Mouse (Mus musculus) liver, embryonic 12.5 days (tissue): ENCODE data around the gene Smap2. TPM values are rescaled to one million over a fixed set of nuclear protein-coding genes. Genes with fewer than 3 reads are reported as not detected.

Experiments used
- ATAC-seq: fragments of 200-750 bp; cut with Nextera tagmentation; 2 replicates; pipeline ENCODE4 v1.8.0; 2017; ENCODE audit warnings: moderate number of reproducible peaks, mild to moderate bottlenecking, moderate library complexity
- H3K27ac ChIP-seq: fragments of 300-500 bp; sonication (generic); 2 replicates; pipeline ENCODE4 v1.5.1; 2016; ENCODE audit warnings: mild to moderate bottlenecking
- H3K27me3 ChIP-seq: fragments of 300-500 bp; sonication (generic); replicated peaks from 2 replicates; pipeline ENCODE4 v1.6.1; 2016; ENCODE audit warnings: mild to moderate bottlenecking, moderate library complexity
- H3K36me3 ChIP-seq: fragments of 300-500 bp; sonication (generic); 2 replicates; pipeline ENCODE4 v1.6.1; 2016; ENCODE audit warnings: mild to moderate bottlenecking, moderate library complexity
- H3K4me1 ChIP-seq: fragments of 300-500 bp; sonication (generic); 2 replicates; pipeline ENCODE4 v1.6.1; 2016
- H3K4me2 ChIP-seq: fragments of 300-500 bp; sonication (generic); 2 replicates; pipeline ENCODE4 v1.6.1; 2016; ENCODE audit warnings: mild to moderate bottlenecking, moderate library complexity
- H3K4me3 ChIP-seq: fragments of 300-500 bp; sonication (generic); 2 replicates; pipeline ENCODE4 v1.5.1; 2016; ENCODE audit warnings: mild to moderate bottlenecking, moderate library complexity
- H3K9ac ChIP-seq: fragments of 300-500 bp; sonication (generic); 2 replicates; pipeline ENCODE4 v1.6.1; 2016; ENCODE audit warnings: mild to moderate bottlenecking, moderate library complexity
- H3K9me3 ChIP-seq: fragments of 300-500 bp; sonication (generic); replicated peaks from 2 replicates; pipeline ENCODE4 v1.6.1; 2016; ENCODE audit warnings: mild to moderate bottlenecking, moderate library complexity
- WGBS: fragments of 180-500 bp; shearing (Covaris S2); methylation state at CpG from one replicate; pipeline ENCODE4 v1.1.7; 2016; ENCODE audit not compliant: insufficient replicate concordance; 5-methylcytosine and 5-hydroxymethylcytosine counted together
- polyA plus RNA-seq: library from polyadenylated mRNA; unstranded; fragments of >200 nt; fragmentation: Nextera tagmentation; extraction: Ambion mirVana; gene quantifications from 2 replicates; pipeline ENCODE4 v1.2.1, GENCODE M21; 2016

Smap2 gene
- polyA plus RNA-seq, 1 experiment from 2014 or later: 46.9 TPM

DNA sequence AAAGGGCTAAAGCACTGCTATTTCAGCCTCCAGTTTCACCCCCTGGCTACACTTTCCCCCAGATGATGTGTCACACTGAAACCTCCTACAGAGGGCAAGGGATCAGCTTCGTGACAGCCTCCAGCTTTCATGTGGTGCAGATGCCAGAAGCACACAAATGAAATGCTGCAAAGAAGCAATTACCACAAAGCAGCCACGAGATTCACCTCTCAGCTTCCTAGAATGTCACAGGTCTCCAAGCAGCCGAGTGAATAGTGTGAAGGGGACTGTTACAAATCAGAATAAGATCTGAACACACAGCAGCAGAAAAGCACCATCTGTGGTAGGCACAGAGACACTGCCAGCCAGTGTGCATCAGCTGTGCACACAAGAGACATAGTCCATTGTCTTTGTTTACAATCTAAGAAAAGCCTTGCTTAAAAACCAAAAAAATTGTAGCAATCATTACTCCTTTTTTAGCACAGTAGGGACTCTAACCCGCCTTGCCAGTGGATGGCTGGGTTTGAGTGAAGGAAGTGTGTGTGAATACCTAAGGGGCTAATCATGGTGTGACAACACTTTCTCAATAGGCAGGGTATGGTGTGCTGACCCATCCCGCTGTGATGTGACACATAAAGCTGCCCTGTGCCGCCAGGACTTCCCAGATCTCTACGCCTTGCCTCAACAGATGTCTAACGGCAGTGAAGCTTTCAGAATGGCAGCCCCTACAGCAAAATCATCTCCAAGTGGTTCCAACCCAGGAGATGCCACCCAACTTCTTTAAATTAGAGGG, 14.5 kb downstream of the Smap2 start:
- Histone ChIP-seq H3K9ac (no peak overlapping the region), H3K4me3 (no peak overlapping the region), H3K9me3 (no peaks in the 10 kb centered on the region), H3K27me3 (no peaks in the 10 kb centered on the region), H3K4me1 (peaks cover 90% of the 10 kb centered on the region), H3K27ac (no peak overlapping the region), H3K36me3 (0 out of 2 replicates have a peak, but pooled peaks cover 5% of the 10 kb centered on the region), H3K4me2 (no peak overlapping the region)
- no peak for ATAC-seq
- 32% methylated on average over 8 of the region's 8 CpGs for WGBS

DNA sequence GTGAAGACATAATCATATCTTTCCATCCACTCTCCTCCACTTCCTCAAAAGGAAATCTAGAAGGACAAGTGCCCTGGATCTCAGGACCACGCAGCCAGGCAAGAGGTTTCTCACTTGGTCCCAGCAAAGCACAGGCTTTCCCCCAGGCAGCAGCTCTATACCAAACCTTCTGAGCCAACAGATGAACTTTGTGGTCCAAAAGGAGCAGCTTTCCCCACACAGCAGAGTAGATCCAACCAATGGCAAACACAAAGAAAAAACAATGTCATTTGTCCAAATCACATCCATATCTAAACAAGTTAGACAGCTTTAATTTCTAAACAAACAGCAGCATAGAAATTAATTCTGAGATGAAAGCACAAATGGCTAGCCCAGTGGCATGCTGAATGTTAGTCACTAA, 15.4 kb downstream of the Smap2 start:
- H3K27ac ChIP-seq: no peak overlapping the region
- peaks cover 90% of the 10 kb centered on the region for H3K4me1 ChIP-seq
- H3K9me3 ChIP-seq: no peaks in the 10 kb centered on the region
- H3K36me3 ChIP-seq: 0 out of 2 replicates have a peak, but pooled peaks cover 5% of the 10 kb centered on the region
- 13% methylated on average over 1 of the region's 1 CpGs for WGBS
- no peak overlapping the region for H3K4me2 ChIP-seq
- no peak for ATAC-seq
- no peak overlapping the region for H3K9ac ChIP-seq
- no peak overlapping the region for H3K4me3 ChIP-seq
- H3K27me3 ChIP-seq: no peaks in the 10 kb centered on the region

DNA sequence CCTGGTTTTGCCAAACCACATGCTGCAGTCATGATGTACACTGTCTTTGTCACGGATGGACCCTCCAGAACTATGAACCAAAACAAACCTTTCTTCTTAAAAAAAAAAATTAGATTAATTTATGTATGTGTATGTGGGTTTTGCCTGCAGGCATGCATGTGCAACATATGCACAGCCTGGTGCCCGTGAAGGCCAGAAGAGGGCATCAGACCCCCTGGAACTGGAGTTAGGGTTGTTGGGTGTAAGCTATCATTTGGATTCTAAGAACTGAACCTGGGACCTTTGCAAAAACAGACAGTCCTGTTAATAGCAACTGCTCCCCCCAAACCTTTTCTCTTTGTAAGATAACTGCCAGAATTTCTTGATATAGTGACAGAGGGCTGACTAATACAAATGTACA, 16.0 kb downstream of the Smap2 start:
- Histone ChIP-seq H3K4me3 (no peak overlapping the region), H3K4me1 (peaks cover 90% of the 10 kb centered on the region), H3K36me3 (0 out of 2 replicates have a peak, but pooled peaks cover 5% of the 10 kb centered on the region), H3K9ac (no peak overlapping the region), H3K27ac (no peak overlapping the region), H3K9me3 (no peaks in the 10 kb centered on the region), H3K4me2 (no peak overlapping the region), H3K27me3 (no peaks in the 10 kb centered on the region)
- ATAC-seq: no peak
- WGBS: 72% methylated on average over 2 of the region's 2 CpGs

DNA sequence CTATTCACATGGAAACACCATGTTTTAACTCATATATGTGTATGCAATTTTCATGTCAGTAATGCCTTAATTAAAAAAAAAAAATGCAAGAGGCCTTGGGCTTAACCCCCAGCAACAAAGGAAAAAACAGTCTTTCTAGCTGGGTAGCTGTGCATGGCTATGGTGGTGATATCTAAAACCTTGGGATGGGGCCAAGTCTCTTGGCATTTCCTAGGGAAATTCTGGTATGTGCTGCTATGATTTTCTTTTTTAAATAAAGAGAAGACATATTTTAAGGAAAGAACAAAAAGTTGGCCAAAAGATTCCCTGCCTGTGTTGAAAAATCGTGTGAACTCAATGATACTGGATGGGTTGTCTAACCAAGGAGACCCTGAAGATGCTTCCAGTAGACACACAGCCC, 21.1 kb downstream of the Smap2 start:
- ATAC-seq: no peak
- H3K4me3 ChIP-seq: no peak overlapping the region
- no peak overlapping the region for H3K27ac ChIP-seq
- 60% methylated on average over 1 of the region's 1 CpGs for WGBS
- H3K4me2 ChIP-seq: no peak overlapping the region
- H3K4me1 ChIP-seq: peaks cover 57% of the 10 kb centered on the region
- no peaks in the 10 kb centered on the region for H3K27me3 ChIP-seq
- no peaks in the 10 kb centered on the region for H3K9me3 ChIP-seq
- no peak overlapping the region for H3K9ac ChIP-seq
- peaks cover 5% of the 10 kb centered on the region; the same call in 1 of the 2 replicates for H3K36me3 ChIP-seq

DNA sequence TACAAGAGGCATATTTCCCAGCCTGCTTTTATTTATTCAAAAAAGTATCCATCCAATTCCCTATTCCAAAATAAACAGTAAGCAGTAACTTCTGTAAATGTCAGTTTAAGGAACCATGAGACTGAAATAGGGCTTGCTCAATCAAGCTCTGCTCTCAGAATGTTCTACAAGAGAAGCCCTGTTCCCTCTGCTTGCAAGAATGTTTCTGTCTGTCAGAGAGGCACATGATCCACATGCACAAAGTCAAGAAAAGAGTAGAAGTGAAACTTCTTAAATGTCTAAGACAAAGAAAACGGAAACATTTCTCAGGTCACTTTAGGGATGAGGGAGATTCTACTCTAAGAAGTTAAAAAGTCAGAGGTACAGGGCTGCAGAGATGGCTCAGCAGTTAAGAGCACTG, 24.0 kb downstream of the Smap2 start:
- peaks cover 28% of the 10 kb centered on the region for H3K36me3 ChIP-seq
- peaks cover 37% of the 10 kb centered on the region for H3K4me1 ChIP-seq
- no peak for ATAC-seq
- H3K27me3 ChIP-seq: no peaks in the 10 kb centered on the region
- no peak overlapping the region for H3K4me2 ChIP-seq
- peaks cover 9% of the 10 kb centered on the region; the same call in 1 of the 2 replicates for H3K9me3 ChIP-seq
- 73% methylated on average over 1 of the region's 1 CpGs for WGBS
- H3K4me3 ChIP-seq: no peak overlapping the region
- H3K27ac ChIP-seq: no peak overlapping the region
- no peak overlapping the region for H3K9ac ChIP-seq

DNA sequence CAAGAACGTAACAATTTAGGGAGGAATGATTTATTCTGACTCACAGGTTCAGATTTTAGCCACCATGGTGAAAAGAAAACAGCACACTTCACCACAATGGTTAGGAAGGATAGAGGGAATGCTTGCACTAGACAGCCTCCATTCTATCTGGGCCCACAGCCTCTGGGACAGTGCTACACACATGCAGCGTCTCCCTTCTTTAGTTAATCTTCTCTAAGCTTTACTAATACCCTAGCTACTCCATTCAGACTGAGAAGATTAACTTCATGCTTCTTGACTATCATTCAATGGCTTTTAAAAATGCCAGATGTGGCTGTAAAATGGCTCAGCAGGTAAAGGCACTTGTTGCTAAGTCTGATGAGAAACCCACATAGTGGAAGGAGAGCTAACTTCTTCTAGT, 24.8 kb downstream of the Smap2 start:
- Histone ChIP-seq H3K27me3 (no peaks in the 10 kb centered on the region), H3K36me3 (peaks cover 28% of the 10 kb centered on the region), H3K4me1 (peaks cover 36% of the 10 kb centered on the region), H3K4me3 (no peak overlapping the region), H3K4me2 (no peak overlapping the region), H3K9ac (no peak overlapping the region), H3K9me3 (peaks cover 9% of the 10 kb centered on the region; the same call in 1 of the 2 replicates), H3K27ac (no peak overlapping the region)
- 84% methylated on average over 2 of the region's 2 CpGs for WGBS
- ATAC-seq: no peak

DNA sequence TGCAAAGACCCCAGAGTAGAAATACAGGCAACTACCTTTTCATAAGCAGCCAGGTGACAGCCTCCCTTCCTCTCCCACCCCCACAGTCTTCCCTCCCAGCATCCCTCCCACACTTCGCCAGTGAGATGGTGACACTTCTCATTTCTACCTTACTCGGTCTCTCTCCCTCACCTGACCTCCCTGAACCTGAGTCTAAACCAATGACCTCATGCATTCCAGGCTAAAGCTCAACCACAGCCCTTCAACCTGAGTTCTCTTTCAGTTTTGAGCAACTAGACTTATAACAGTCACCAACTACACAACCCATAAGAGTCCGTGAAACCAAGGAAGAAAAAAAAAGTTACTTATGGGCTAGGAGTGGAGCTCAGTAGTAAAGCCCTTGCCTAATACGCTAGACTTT, 29.7 kb downstream of the Smap2 start:
- H3K4me1 ChIP-seq: peaks cover 15% of the 10 kb centered on the region
- H3K36me3 ChIP-seq: peaks cover 60% of the 10 kb centered on the region
- H3K4me2 ChIP-seq: no peak overlapping the region
- no peak for ATAC-seq
- 70% methylated on average over 4 of the region's 4 CpGs for WGBS
- no peak overlapping the region for H3K27ac ChIP-seq
- peaks cover 9% of the 10 kb centered on the region; the same call in 1 of the 2 replicates for H3K9me3 ChIP-seq
- no peak overlapping the region for H3K9ac ChIP-seq
- no peak overlapping the region for H3K4me3 ChIP-seq
- no peaks in the 10 kb centered on the region for H3K27me3 ChIP-seq

DNA sequence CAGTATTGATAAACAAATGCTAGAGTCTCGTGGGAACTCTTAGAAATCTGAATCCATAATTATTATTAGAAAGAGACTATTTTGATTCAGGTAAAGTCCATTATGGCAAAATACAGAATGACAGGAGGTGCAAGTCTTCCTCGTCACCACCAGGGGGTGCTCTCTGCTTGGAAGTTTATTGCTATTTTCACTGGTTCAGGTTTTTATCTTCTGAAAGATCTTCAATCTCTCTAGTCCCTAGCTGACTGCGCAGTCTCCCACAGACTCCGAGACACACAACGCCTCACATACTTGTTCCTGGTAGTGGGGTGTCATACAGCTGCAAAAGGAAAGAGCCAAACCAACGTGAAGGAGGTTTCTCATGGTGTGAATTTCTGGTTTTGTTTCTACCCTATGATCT, 30.6 kb downstream of the Smap2 start:
- no peak overlapping the region for H3K4me3 ChIP-seq
- 0 out of 2 replicates have a peak, but pooled peaks have one; percentile 50 for ATAC-seq
- WGBS: 18% methylated on average over 6 of the region's 6 CpGs
- peaks cover 15% of the 10 kb centered on the region for H3K4me1 ChIP-seq
- H3K27me3 ChIP-seq: no peaks in the 10 kb centered on the region
- H3K4me2 ChIP-seq: no peak overlapping the region
- peaks cover 9% of the 10 kb centered on the region; the same call in 1 of the 2 replicates for H3K9me3 ChIP-seq
- H3K36me3 ChIP-seq: peaks cover 69% of the 10 kb centered on the region
- H3K27ac ChIP-seq: no peak overlapping the region
- H3K9ac ChIP-seq: no peak overlapping the region

DNA sequence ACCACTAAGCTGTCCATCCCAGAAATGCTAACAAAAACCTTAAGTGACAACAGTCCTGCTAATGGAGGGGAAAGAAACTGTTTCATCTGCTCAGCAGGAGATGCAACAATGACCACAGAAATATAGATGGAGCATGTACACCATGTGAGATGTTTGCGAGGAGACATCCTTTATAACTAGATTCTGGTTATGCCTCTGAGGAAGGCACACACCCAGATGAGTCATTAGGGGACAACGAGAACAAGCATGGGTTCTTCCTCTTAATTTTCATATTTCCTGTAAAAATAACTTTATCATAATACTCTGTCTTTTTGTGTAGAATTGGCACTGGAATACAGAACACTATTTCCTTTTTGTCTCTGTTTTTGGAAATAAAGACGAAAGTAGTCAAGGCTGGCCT, 38.8 kb downstream of the Smap2 start:
- no peak for ATAC-seq
- Histone ChIP-seq H3K4me2 (no peak overlapping the region), H3K4me1 (peaks cover 4% of the 10 kb centered on the region), H3K27ac (no peak overlapping the region), H3K27me3 (no peaks in the 10 kb centered on the region), H3K4me3 (no peak overlapping the region), H3K9me3 (no peaks in the 10 kb centered on the region), H3K9ac (no peak overlapping the region), H3K36me3 (peaks cover 91% of the 10 kb centered on the region)
- 71% methylated on average over 3 of the region's 3 CpGs for WGBS

DNA sequence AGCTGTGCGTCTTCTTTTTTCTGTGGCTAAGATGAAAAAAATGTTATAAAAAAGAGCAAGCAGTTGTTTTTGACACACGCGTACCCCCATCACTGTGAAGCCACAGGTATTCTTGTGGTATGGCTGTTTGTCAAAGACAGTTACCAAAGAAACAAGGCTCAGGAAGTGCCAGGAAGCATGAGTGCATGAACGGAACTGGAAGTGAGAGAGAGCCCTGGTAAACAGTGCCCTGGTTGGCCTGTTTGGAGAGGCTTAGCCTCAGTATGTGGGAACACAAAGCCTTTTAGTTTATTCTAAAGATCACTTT, 41.7 kb downstream of the Smap2 start:
- Histone ChIP-seq H3K9ac (no peak overlapping the region), H3K4me2 (no peak overlapping the region), H3K4me3 (no peak overlapping the region), H3K9me3 (no peaks in the 10 kb centered on the region), H3K36me3 (peaks cover 91% of the 10 kb centered on the region), H3K27ac (peak overlapping the region; percentile 64), H3K4me1 (peaks cover 4% of the 10 kb centered on the region), H3K27me3 (no peaks in the 10 kb centered on the region)
- no peak for ATAC-seq
- WGBS: 78% methylated on average over 4 of the region's 4 CpGs

DNA sequence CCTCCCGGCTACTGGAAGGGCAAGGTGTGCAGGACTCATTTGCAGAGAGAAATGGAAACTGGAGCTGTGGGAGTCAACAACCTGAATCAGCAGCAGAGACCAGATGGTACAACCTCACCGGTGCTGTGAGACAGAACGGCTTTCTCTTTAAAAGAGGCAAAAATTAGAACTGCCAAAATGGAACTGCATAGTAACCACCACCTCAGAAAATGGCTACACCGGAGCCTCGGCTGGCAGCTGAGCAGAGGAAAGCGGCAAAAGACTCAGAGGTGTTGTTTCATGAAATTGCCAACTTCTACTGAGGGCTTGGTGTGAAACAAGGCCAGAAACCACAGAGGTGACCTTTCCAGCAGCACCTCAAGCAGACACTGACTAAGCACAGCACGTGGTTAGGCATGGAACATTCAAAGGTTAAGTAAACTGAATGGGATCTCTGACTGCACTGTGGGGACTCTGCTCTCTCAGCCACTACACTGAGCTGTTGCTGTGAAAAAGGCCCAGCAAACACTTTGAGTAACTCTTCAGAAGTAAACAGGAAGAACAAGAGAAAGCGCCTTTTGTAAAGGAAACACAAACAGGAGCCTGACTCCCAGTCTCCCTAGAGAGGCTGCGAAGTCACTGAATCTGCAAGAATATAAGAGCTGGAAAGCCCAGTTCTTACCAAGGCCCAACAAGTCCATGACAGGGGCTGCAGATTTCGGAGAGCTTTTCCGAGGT, 42.2 kb downstream of the Smap2 start:
- H3K36me3 ChIP-seq: peaks cover 90% of the 10 kb centered on the region
- H3K27me3 ChIP-seq: no peaks in the 10 kb centered on the region
- no peaks in the 10 kb centered on the region for H3K9me3 ChIP-seq
- 76% methylated on average over 11 of the region's 11 CpGs for WGBS
- no peak overlapping the region for H3K9ac ChIP-seq
- H3K4me3 ChIP-seq: no peak overlapping the region
- peaks cover 4% of the 10 kb centered on the region for H3K4me1 ChIP-seq
- ATAC-seq: peak; percentile 79
- H3K27ac ChIP-seq: peak overlapping the region; percentile 64
- H3K4me2 ChIP-seq: no peak overlapping the region

DNA sequence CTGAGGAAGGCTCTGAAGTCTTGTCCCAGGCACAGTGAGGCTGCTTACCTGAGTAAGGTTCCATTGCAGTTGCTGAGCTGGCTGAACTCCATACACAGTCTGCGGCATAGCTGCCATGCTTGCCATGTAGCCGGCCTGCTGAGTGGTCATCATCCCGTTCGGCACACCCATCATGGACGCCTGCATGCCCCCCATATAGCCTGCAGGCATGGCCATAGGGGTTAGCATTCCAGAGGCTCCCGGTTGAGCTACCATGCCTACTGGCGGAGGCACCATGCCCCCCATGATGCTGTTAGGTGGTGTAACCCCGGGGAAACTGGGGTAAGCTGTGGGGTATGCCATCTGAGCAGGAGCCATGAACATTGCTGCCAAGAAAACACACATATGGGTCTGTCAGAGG, 45.2 kb downstream of the Smap2 start:
- 89% methylated on average over 8 of the region's 8 CpGs for WGBS
- Histone ChIP-seq H3K9me3 (no peaks in the 10 kb centered on the region), H3K36me3 (peaks cover 94% of the 10 kb centered on the region), H3K4me3 (no peak overlapping the region), H3K27ac (no peak overlapping the region), H3K9ac (no peak overlapping the region), H3K4me2 (no peak overlapping the region), H3K27me3 (no peaks in the 10 kb centered on the region), H3K4me1 (peaks cover 4% of the 10 kb centered on the region)
- no peak for ATAC-seq
